22 mouse cellular contexts compared by ENCODE assay signal in genomic region chr1:88361085-88361484, GRCm38 (mm10). TPM values are rescaled to one million over a fixed set of nuclear protein-coding genes. Genes with fewer than 3 reads are reported as not detected.
"Had no signal": no experiment of that assay in that cellular context is flagged by ENCODE, and none has a peak within 500 bp of the region (broad histone marks: within the 10 kb centered on the region; RNA-seq: fewer than 3 reads in every experiment).

No protein-coding gene starts in this region.

- H3K4me3 ChIP-seq: left cerebral cortex, adult 2 months; limb, embryonic 15.5 days; liver, embryonic 12.5 days; midbrain, embryonic 10.5 days; neural tube, embryonic 12.5 days; stomach, embryonic 15.5 days had no signal

- DNase-seq: kidney, postnatal 10 days; kidney, postnatal 4 days; lung, embryonic 14.5 days; lung, postnatal 10 days; lung, postnatal 4 days; midbrain, embryonic 14.5 days; retina, postnatal 1 day; right cerebral cortex, postnatal 4 days; spleen, adult 18-20 months; thymus, adult 2 months; thymus, postnatal 25 days had no signal

- H3K27ac ChIP-seq: left cerebral cortex, adult 2 months; limb, embryonic 15.5 days; liver, embryonic 12.5 days; midbrain, embryonic 10.5 days; neural tube, embryonic 12.5 days; stomach, embryonic 15.5 days had no signal

RNA-seq across cellular contexts. Expression of gene Spp2, which starts 45.7 kb away (rescaled TPM):
- total RNA-seq: left cerebral cortex, adult 2 months; left cerebral cortex, postnatal 25 days; megakaryocyte, adult 5-6 weeks; neutrophil, adult 5-6 weeks had no signal
- polyA plus RNA-seq: limb, embryonic 11.5 days; midbrain, embryonic 10.5 days; neural tube, embryonic 12.5 days; testis, adult 2 months had no signal
